Mouse (Mus musculus): ENCODE data around the gene Ssbp2. TPM values are rescaled to one million over a fixed set of nuclear protein-coding genes. Genes with fewer than 3 reads are reported as not detected.

Ssbp2 gene
- polyA plus RNA-seq, 1 experiment from 2014 or later: 79.0 TPM

DNA sequence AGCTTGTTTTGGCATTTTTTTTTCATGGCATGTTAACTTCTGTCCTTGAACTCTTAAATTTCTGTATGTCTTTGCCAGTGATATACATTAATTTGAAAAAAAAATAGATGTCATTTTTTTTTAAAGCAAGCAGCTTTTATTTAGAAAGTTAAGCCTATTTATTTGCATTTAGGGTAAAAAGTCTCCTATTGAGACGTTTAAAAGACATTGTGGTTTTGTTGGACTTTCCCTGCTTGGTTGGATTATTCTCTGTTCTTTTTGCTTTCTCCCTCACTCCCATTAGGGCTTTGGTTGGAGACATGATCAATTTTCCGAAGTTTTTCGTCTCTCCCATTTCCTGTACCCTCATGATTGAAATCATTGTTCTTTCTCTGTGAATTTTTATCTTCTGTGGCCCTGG is 265.0 kb downstream of the Ssbp2 start:
- H3K4me1 ChIP-seq (replicated peaks): no peaks in the 10 kb centered on the region
- H3K9ac ChIP-seq: no peak overlapping the region
- H3K27me3 ChIP-seq (replicated peaks): no peaks in the 10 kb centered on the region
- no peak overlapping the region for H3K4me3 ChIP-seq
- no peak overlapping the region for H3K27ac ChIP-seq (ENCODE audit: poor library complexity, severe bottlenecking)
- no peak for ATAC-seq (ENCODE audit: insufficient number of reproducible peaks, low FRiP score)
- no peaks in the 10 kb centered on the region for H3K36me3 ChIP-seq
- H3K4me2 ChIP-seq: no peak overlapping the region
- WGBS: 56% methylated on average over 3 of the region's 3 CpGs
- no peaks in the 10 kb centered on the region for H3K9me3 ChIP-seq (replicated peaks)

- H3K27me3 ChIP-seq (replicated peaks): no peaks in the 10 kb centered on the region
- no peaks in the 10 kb centered on the region for H3K4me1 ChIP-seq (replicated peaks)
- no peak overlapping the region for H3K4me2 ChIP-seq
- no peaks in the 10 kb centered on the region for H3K36me3 ChIP-seq
- no peak overlapping the region for H3K9ac ChIP-seq
- no peak overlapping the region for H3K4me3 ChIP-seq
- H3K9me3 ChIP-seq (replicated peaks): no peaks in the 10 kb centered on the region
- ATAC-seq (ENCODE audit: insufficient number of reproducible peaks, low FRiP score): no peak
- H3K27ac ChIP-seq (ENCODE audit: poor library complexity, severe bottlenecking): no peak overlapping the region
Measured at GRCm38 (mm10) chr13:91727899-91728298, 267.8 kb downstream of the Ssbp2 start.

DNA sequence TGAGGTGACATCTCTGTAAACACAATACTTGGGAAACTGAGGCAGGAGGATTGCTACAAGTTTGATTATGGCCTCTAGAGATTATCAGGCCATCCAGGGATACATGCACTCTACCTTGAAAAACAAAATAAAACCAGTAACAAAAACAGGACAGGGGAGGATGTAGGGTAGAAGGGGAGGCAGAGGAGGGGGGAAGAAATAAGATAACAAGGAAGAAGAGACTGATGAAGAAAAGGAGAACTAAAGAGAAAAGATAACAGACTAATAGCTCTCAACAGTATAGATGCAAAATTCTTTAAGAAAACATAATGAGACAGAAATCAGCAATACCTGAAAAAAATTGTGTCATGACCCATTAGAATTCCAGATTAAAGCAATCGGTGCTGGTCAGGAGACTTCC is 277.1 kb downstream of the Ssbp2 start:
- ATAC-seq (ENCODE audit: insufficient number of reproducible peaks, low FRiP score): no peak
- H3K4me1 ChIP-seq (replicated peaks): no peaks in the 10 kb centered on the region
- no peak overlapping the region for H3K4me2 ChIP-seq
- no peaks in the 10 kb centered on the region for H3K36me3 ChIP-seq
- H3K9ac ChIP-seq: no peak overlapping the region
- H3K27me3 ChIP-seq (replicated peaks): peaks cover 12% of the 10 kb centered on the region; the same call in 1 of the 2 replicates
- H3K9me3 ChIP-seq (replicated peaks): no peaks in the 10 kb centered on the region
- H3K4me3 ChIP-seq: no peak overlapping the region
- H3K27ac ChIP-seq (ENCODE audit: poor library complexity, severe bottlenecking): no peak overlapping the region
- WGBS: 89% methylated on average over 1 of the region's 1 CpGs

- H3K4me1 ChIP-seq (replicated peaks): no peaks in the 10 kb centered on the region
- H3K4me3 ChIP-seq: peak overlapping the region; percentile 42; the same call in 1 of the 2 replicates
- no peak overlapping the region for H3K27ac ChIP-seq (ENCODE audit: poor library complexity, severe bottlenecking)
- no peaks in the 10 kb centered on the region for H3K9me3 ChIP-seq (replicated peaks)
- no peaks in the 10 kb centered on the region for H3K36me3 ChIP-seq
- peaks cover 20% of the 10 kb centered on the region; the same call in 1 of the 2 replicates for H3K27me3 ChIP-seq (replicated peaks)
- peak overlapping the region; percentile 85 for H3K4me2 ChIP-seq
- ATAC-seq (ENCODE audit: insufficient number of reproducible peaks, low FRiP score): no peak
- no peak overlapping the region for H3K9ac ChIP-seq
- WGBS: 70% methylated on average over 6 of the region's 6 CpGs
Measured at GRCm38 (mm10) chr13:91740851-91741250, 280.8 kb downstream of the Ssbp2 start.

GRCm38 (mm10) chr13:91741280-91742047 is 281.4 kb downstream of the Ssbp2 start, which contains the start of gene Acot12:
TSS of gene Acot12 (plus strand) at chr13:91741512.
- Histone ChIP-seq H3K4me1 (replicated peaks) (no peaks in the 10 kb centered on the region), H3K27me3 (replicated peaks) (peaks cover 20% of the 10 kb centered on the region; the same call in 1 of the 2 replicates), H3K9ac (peak within 1 kb of the TSS; percentile 60), H3K4me3 (peak within 1 kb of the TSS; percentile 42), H3K36me3 (no peaks in the 10 kb centered on the region), H3K4me2 (peak within 1 kb of the TSS; percentile 85), H3K9me3 (replicated peaks) (no peaks in the 10 kb centered on the region), H3K27ac (ENCODE audit: poor library complexity, severe bottlenecking) (no peak within 1 kb of the TSS)
- 6% methylated on average over 45 of the region's 45 CpGs for WGBS
- ATAC-seq (ENCODE audit: insufficient number of reproducible peaks, low FRiP score): peak; percentile 64; the same call in 1 of the 2 replicates

GRCm38 (mm10) chr13:91743180-91743579 is 283.1 kb downstream of the Ssbp2 start:
- Histone ChIP-seq H3K4me1 (replicated peaks) (no peaks in the 10 kb centered on the region), H3K9me3 (replicated peaks) (no peaks in the 10 kb centered on the region), H3K4me2 (no peak overlapping the region), H3K9ac (no peak overlapping the region), H3K36me3 (no peaks in the 10 kb centered on the region), H3K4me3 (no peak overlapping the region), H3K27ac (ENCODE audit: poor library complexity, severe bottlenecking) (no peak overlapping the region), H3K27me3 (replicated peaks) (peaks cover 20% of the 10 kb centered on the region; the same call in 1 of the 2 replicates)
- no peak for ATAC-seq (ENCODE audit: insufficient number of reproducible peaks, low FRiP score)
- WGBS: 89% methylated on average over 3 of the region's 3 CpGs

DNA sequence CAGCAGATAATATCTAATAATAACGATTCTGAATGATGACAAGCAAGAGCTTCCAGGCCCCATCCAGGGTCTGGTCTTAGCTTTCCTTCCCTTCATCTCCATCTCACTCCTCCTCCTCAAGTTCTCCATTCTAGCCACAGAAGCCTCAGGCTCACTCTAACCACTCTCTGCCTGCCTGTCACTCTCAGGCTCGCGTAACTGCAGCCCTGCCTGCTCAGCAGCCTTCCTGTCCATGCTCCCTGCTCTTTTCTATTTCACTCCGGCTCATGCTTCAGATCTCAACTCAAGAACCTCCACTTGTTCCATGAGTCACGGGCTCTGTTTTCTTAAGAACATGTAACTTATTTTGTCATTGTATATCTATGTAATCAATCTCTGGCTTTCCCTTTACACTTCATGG is 286.4 kb downstream of the Ssbp2 start:
- no peaks in the 10 kb centered on the region for H3K4me1 ChIP-seq (replicated peaks)
- no peak overlapping the region for H3K4me2 ChIP-seq
- WGBS: 82% methylated on average over 5 of the region's 5 CpGs
- no peak overlapping the region for H3K27ac ChIP-seq (ENCODE audit: poor library complexity, severe bottlenecking)
- H3K27me3 ChIP-seq (replicated peaks): 0 out of 2 replicates have a peak, but pooled peaks cover 11% of the 10 kb centered on the region
- H3K4me3 ChIP-seq: no peak overlapping the region
- no peaks in the 10 kb centered on the region for H3K9me3 ChIP-seq (replicated peaks)
- H3K9ac ChIP-seq: no peak overlapping the region
- H3K36me3 ChIP-seq: no peaks in the 10 kb centered on the region
- ATAC-seq (ENCODE audit: insufficient number of reproducible peaks, low FRiP score): no peak

- H3K27me3 ChIP-seq (replicated peaks): no peaks in the 10 kb centered on the region
- H3K9me3 ChIP-seq (replicated peaks): no peaks in the 10 kb centered on the region
- H3K4me1 ChIP-seq (replicated peaks): no peaks in the 10 kb centered on the region
- no peak overlapping the region for H3K4me3 ChIP-seq
- 89% methylated on average over 2 of the region's 2 CpGs for WGBS
- no peak for ATAC-seq (ENCODE audit: insufficient number of reproducible peaks, low FRiP score)
- H3K9ac ChIP-seq: no peak overlapping the region
- no peak overlapping the region for H3K27ac ChIP-seq (ENCODE audit: poor library complexity, severe bottlenecking)
- H3K4me2 ChIP-seq: no peak overlapping the region
- no peaks in the 10 kb centered on the region for H3K36me3 ChIP-seq
Measured at GRCm38 (mm10) chr13:91748401-91748800, 288.3 kb downstream of the Ssbp2 start.

- ATAC-seq (ENCODE audit: insufficient number of reproducible peaks, low FRiP score): no peak
- Histone ChIP-seq H3K4me1 (replicated peaks) (no peaks in the 10 kb centered on the region), H3K4me2 (no peak overlapping the region), H3K36me3 (no peaks in the 10 kb centered on the region), H3K9me3 (replicated peaks) (no peaks in the 10 kb centered on the region), H3K4me3 (no peak overlapping the region), H3K9ac (no peak overlapping the region), H3K27ac (ENCODE audit: poor library complexity, severe bottlenecking) (no peak overlapping the region), H3K27me3 (replicated peaks) (no peaks in the 10 kb centered on the region)
- WGBS: 72% methylated on average over 4 of the region's 4 CpGs
Measured at GRCm38 (mm10) chr13:91749981-91750380, 289.9 kb downstream of the Ssbp2 start.

Small RNA genes lying within 50 kb of the gene (microRNA-seq; reads per million reads assigned to microRNA genes)
- not detected for gene Gm27656

Other genes with a start within 250 kb of the Ssbp2 start
- gene Atg10, start 236.3 kb upstream of the Ssbp2 start, polyA plus RNA-seq (2016; fragmentation: Nextera tagmentation; extraction: Ambion mirVana): 24.4 and 25.5 TPM in 2 replicates

All from heart, embryonic 12.5 days (tissue).